Mouse (Mus musculus) heart, embryonic 15.5 days (tissue): ENCODE data around the gene Commd8. TPM values are rescaled to one million over a fixed set of nuclear protein-coding genes. Genes with fewer than 3 reads are reported as not detected.
A peak's percentile ranks its signal among the peaks of the same experiment; 100 is the strongest.

Experiments
- ATAC-seq: fragments of 200-750 bp; cut with Nextera tagmentation; replicated peaks from 2 replicates; pipeline ENCODE4 v1.8.0; 2017; ENCODE audit warnings: low read depth, moderate TSS enrichment; ENCODE audit not compliant: insufficient number of reproducible peaks, insufficient read depth, low FRiP score
- H3K27ac ChIP-seq: fragments of 300-500 bp; sonication (generic); 2 replicates; pipeline ENCODE4 v1.5.1; 2015; ENCODE audit warnings: mild to moderate bottlenecking, inconsistent platforms
- H3K27me3 ChIP-seq: fragments of 300-500 bp; sonication (generic); 2 replicates; pipeline ENCODE4 v1.6.1; 2015; ENCODE audit warnings: inconsistent platforms
- H3K36me3 ChIP-seq: fragments of 300-500 bp; sonication (generic); 2 replicates; pipeline ENCODE4 v1.6.1; 2015; ENCODE audit warnings: mild to moderate bottlenecking, inconsistent platforms
- H3K4me1 ChIP-seq: fragments of 300-500 bp; sonication (generic); replicated peaks from 2 replicates; pipeline ENCODE4 v1.6.1; 2015; ENCODE audit warnings: inconsistent platforms
- H3K4me2 ChIP-seq: fragments of 300-500 bp; sonication (generic); 2 replicates; pipeline ENCODE4 v1.6.1; 2015; ENCODE audit warnings: inconsistent platforms, mild to moderate bottlenecking, moderate library complexity
- H3K4me3 ChIP-seq: fragments of 300-500 bp; sonication (generic); 2 replicates; pipeline ENCODE4 v1.5.1; 2015; ENCODE audit warnings: mild to moderate bottlenecking, inconsistent platforms
- H3K9ac ChIP-seq: fragments of 300-500 bp; sonication (generic); 2 replicates; pipeline ENCODE4 v1.6.1; 2015; ENCODE audit warnings: mild to moderate bottlenecking, inconsistent platforms
- H3K9me3 ChIP-seq: fragments of 300-500 bp; sonication (generic); replicated peaks from 2 replicates; pipeline ENCODE4 v1.6.1; 2016; ENCODE audit warnings: inconsistent platforms
- WGBS: fragments of 180-500 bp; shearing (Covaris S2); methylation state at CpG from one replicate; pipeline ENCODE4 v1.1.7; 2015; ENCODE audit warnings: mixed read lengths; 5-methylcytosine and 5-hydroxymethylcytosine counted together
- polyA plus RNA-seq: library from polyadenylated mRNA; unstranded; fragments of >200 nt; fragmentation: Nextera tagmentation; extraction: Ambion mirVana; gene quantifications from 2 replicates; pipeline ENCODE4 v1.2.1, GENCODE M21; 2015

Commd8 gene
- polyA plus RNA-seq, 1 experiment from 2014 or later, result 98.1 TPM

GRCm38 (mm10) chr5:72195442-72195841, 27.5 kb upstream of the Commd8 start:
- no peaks in the 10 kb centered on the region for H3K36me3 ChIP-seq
- H3K27ac ChIP-seq, result no peak overlapping the region
- no peaks in the 10 kb centered on the region for H3K9me3 ChIP-seq
- H3K9ac ChIP-seq, result no peak overlapping the region
- no peak overlapping the region for H3K4me3 ChIP-seq
- H3K4me2 ChIP-seq, result no peak overlapping the region
- H3K4me1 ChIP-seq, result no peaks in the 10 kb centered on the region
- no peaks in the 10 kb centered on the region for H3K27me3 ChIP-seq
- 84% methylated on average over 1 of the region's 1 CpGs for WGBS
- no peak for ATAC-seq

- Histone ChIP-seq H3K36me3 (no peaks in the 10 kb centered on the region), H3K4me2 (no peak overlapping the region), H3K4me1 (no peaks in the 10 kb centered on the region), H3K4me3 (no peak overlapping the region), H3K27me3 (no peaks in the 10 kb centered on the region), H3K9ac (no peak overlapping the region), H3K9me3 (no peaks in the 10 kb centered on the region), H3K27ac (no peak overlapping the region)
- WGBS, result 65% methylated on average over 5 of the region's 5 CpGs
- no peak for ATAC-seq
Observed at GRCm38 (mm10) chr5:72191932-72192331, 23.9 kb upstream of the Commd8 start.

- no peak overlapping the region for H3K27ac ChIP-seq
- H3K36me3 ChIP-seq, result no peaks in the 10 kb centered on the region
- 69% methylated on average over 7 of the region's 7 CpGs for WGBS
- H3K9ac ChIP-seq, result no peak overlapping the region
- H3K9me3 ChIP-seq, result no peaks in the 10 kb centered on the region
- no peak overlapping the region for H3K4me2 ChIP-seq
- H3K4me1 ChIP-seq, result no peaks in the 10 kb centered on the region
- H3K27me3 ChIP-seq, result no peaks in the 10 kb centered on the region
- no peak overlapping the region for H3K4me3 ChIP-seq
- ATAC-seq, result no peak
Observed at GRCm38 (mm10) chr5:72191154-72191553, 23.2 kb upstream of the Commd8 start.

GRCm38 (mm10) chr5:72184437-72185100, 16.6 kb upstream of the Commd8 start:
- Histone ChIP-seq H3K27me3 (no peaks in the 10 kb centered on the region), H3K9ac (no peak overlapping the region), H3K9me3 (no peaks in the 10 kb centered on the region), H3K36me3 (no peaks in the 10 kb centered on the region), H3K4me2 (no peak overlapping the region), H3K4me3 (no peak overlapping the region), H3K27ac (no peak overlapping the region), H3K4me1 (no peaks in the 10 kb centered on the region)
- 79% methylated on average over 13 of the region's 13 CpGs for whole genome bisulfite sequencing
- ATAC-seq, result no peak

GRCm38 (mm10) chr5:72183929-72184328, 15.9 kb upstream of the Commd8 start:
- H3K9ac ChIP-seq, result no peak overlapping the region
- WGBS, result 80% methylated on average over 6 of the region's 6 CpGs
- H3K4me1 ChIP-seq, result no peaks in the 10 kb centered on the region
- no peak for ATAC-seq
- no peaks in the 10 kb centered on the region for H3K36me3 ChIP-seq
- H3K4me2 ChIP-seq, result no peak overlapping the region
- no peak overlapping the region for H3K4me3 ChIP-seq
- no peaks in the 10 kb centered on the region for H3K9me3 ChIP-seq
- H3K27me3 ChIP-seq, result no peaks in the 10 kb centered on the region
- H3K27ac ChIP-seq, result no peak overlapping the region

- 76% methylated on average over 4 of the region's 4 CpGs for WGBS
- no peaks in the 10 kb centered on the region for H3K4me1 ChIP-seq
- no peak overlapping the region for H3K27ac ChIP-seq
- H3K9ac ChIP-seq, result no peak overlapping the region
- ATAC-seq, result no peak
- no peaks in the 10 kb centered on the region for H3K9me3 ChIP-seq
- H3K27me3 ChIP-seq, result no peaks in the 10 kb centered on the region
- H3K36me3 ChIP-seq, result no peaks in the 10 kb centered on the region
- no peak overlapping the region for H3K4me2 ChIP-seq
- H3K4me3 ChIP-seq, result no peak overlapping the region
Observed at GRCm38 (mm10) chr5:72182804-72183203, 14.8 kb upstream of the Commd8 start.

- Histone ChIP-seq H3K36me3 (no peaks in the 10 kb centered on the region), H3K4me3 (no peak overlapping the region), H3K27me3 (no peaks in the 10 kb centered on the region), H3K4me2 (no peak overlapping the region), H3K9me3 (no peaks in the 10 kb centered on the region), H3K9ac (no peak overlapping the region), H3K27ac (no peak overlapping the region), H3K4me1 (no peaks in the 10 kb centered on the region)
- no peak for ATAC-seq
- WGBS, result 34% methylated on average over 1 of the region's 1 CpGs
Observed at GRCm38 (mm10) chr5:72181194-72181593, 13.2 kb upstream of the Commd8 start.

- Histone ChIP-seq H3K4me2 (peak overlapping the region; percentile 29; the same call in 1 of the 2 replicates), H3K4me1 (no peaks in the 10 kb centered on the region; the same call in 1 of the 2 replicates), H3K4me3 (no peak overlapping the region), H3K27me3 (no peaks in the 10 kb centered on the region), H3K9ac (no peak overlapping the region), H3K27ac (no peak overlapping the region), H3K36me3 (no peaks in the 10 kb centered on the region), H3K9me3 (no peaks in the 10 kb centered on the region)
- 23% methylated on average over 7 of the region's 7 CpGs for WGBS
- ATAC-seq, result no peak
Observed at GRCm38 (mm10) chr5:72175530-72175929, 7.5 kb upstream of the Commd8 start.

- no peak for ATAC-seq
- Histone ChIP-seq H3K4me1 (no peaks in the 10 kb centered on the region; the same call in 1 of the 2 replicates), H3K9ac (no peak overlapping the region), H3K9me3 (no peaks in the 10 kb centered on the region), H3K4me3 (no peak overlapping the region), H3K36me3 (no peaks in the 10 kb centered on the region), H3K4me2 (no peak overlapping the region), H3K27me3 (no peaks in the 10 kb centered on the region), H3K27ac (no peak overlapping the region)
- WGBS, result 82% methylated on average over 4 of the region's 4 CpGs
Observed at GRCm38 (mm10) chr5:72175050-72175449, 7.1 kb upstream of the Commd8 start.

GRCm38 (mm10) chr5:72173521-72173920, 5.5 kb upstream of the Commd8 start:
- H3K9ac ChIP-seq, result no peak overlapping the region
- H3K4me1 ChIP-seq, result no peaks in the 10 kb centered on the region; the same call in 1 of the 2 replicates
- 22% methylated on average over 1 of the region's 1 CpGs for WGBS
- no peak overlapping the region for H3K27ac ChIP-seq
- no peak for ATAC-seq
- H3K9me3 ChIP-seq, result no peaks in the 10 kb centered on the region
- no peak overlapping the region for H3K4me2 ChIP-seq
- H3K27me3 ChIP-seq, result no peaks in the 10 kb centered on the region
- no peaks in the 10 kb centered on the region for H3K36me3 ChIP-seq
- no peak overlapping the region for H3K4me3 ChIP-seq

GRCm38 (mm10) chr5:72172675-72173074, 4.7 kb upstream of the Commd8 start:
- Histone ChIP-seq H3K36me3 (no peaks in the 10 kb centered on the region), H3K4me2 (no peak overlapping the region)

GRCm38 (mm10) chr5:72170067-72170466, 2.1 kb upstream of the Commd8 start:
- Histone ChIP-seq H3K4me1 (peaks cover 18% of the 10 kb centered on the region), H3K4me2 (no peak overlapping the region), H3K4me3 (no peak overlapping the region), H3K27ac (no peak overlapping the region), H3K9ac (no peak overlapping the region), H3K27me3 (no peaks in the 10 kb centered on the region), H3K36me3 (no peaks in the 10 kb centered on the region), H3K9me3 (no peaks in the 10 kb centered on the region)
- WGBS, result 57% methylated on average over 6 of the region's 6 CpGs
- no peak for ATAC-seq

More at GRCm38 (mm10) chr5:72172675-72173074, 4.7 kb upstream of the Commd8 start:
- no peak overlapping the region for H3K4me3 ChIP-seq
- H3K9me3 ChIP-seq, result no peaks in the 10 kb centered on the region
- H3K27me3 ChIP-seq, result no peaks in the 10 kb centered on the region
- ATAC-seq, result no peak
- H3K4me1 ChIP-seq, result no peaks in the 10 kb centered on the region; the same call in 1 of the 2 replicates
- H3K9ac ChIP-seq, result no peak overlapping the region
- H3K27ac ChIP-seq, result no peak overlapping the region
- 29% methylated on average over 3 of the region's 3 CpGs for WGBS
